Mouse (Mus musculus): ENCODE measurements around the gene Fpr3. TPM values are rescaled to one million over a fixed set of nuclear protein-coding genes. Genes with fewer than 3 reads are reported as not detected.
"Not testable (repeated sequence)": the region's sequence is repeated elsewhere in the genome, so short reads cannot be mapped to it uniquely, and the experiment has no call there.

Gene Fpr3
- polyA plus RNA-seq, 1 experiment = not detected

- DNase-seq = no peak
Measured at GRCm38 (mm10) chr17:17882672-17883071, 5.0 kb upstream of the Fpr3 start.

GRCm38 (mm10) chr17:17883840-17884239, 3.8 kb upstream of the Fpr3 start, which contains the start of gene Fpr1:
Gene Fpr1, minus strand, starts transcription at chr17:17883940.
- H3K4me1 ChIP-seq (ENCODE audit: control insufficient read depth, insufficient read depth, low read length) = no peaks in the 10 kb centered on the region
- WGBS = 57% methylated on average over 1 of the region's 1 CpGs
- H3K27me3 ChIP-seq (replicated peaks; ENCODE audit: control insufficient read depth, insufficient read depth, low read length) = no peaks in the 10 kb centered on the region
- DNase-seq = no peak
- no peak for TF ChIP-seq CTCF (conservative IDR thresholded peaks at IDR 0.05; ENCODE audit: insufficient read depth, insufficient read length, low read depth, low read length)
- TF ChIP-seq POLR2A (IDR thresholded peaks at IDR 0.05; ENCODE audit: low read depth, low read length) = no peak
- no peak within 1 kb of the TSS for H3K27ac ChIP-seq (ENCODE audit: insufficient read depth, low read depth, low read length)
- no peak within 1 kb of the TSS for H3K4me3 ChIP-seq (ENCODE audit: insufficient read depth, low read depth, low read length)
- no peaks in the 10 kb centered on the region for H3K36me3 ChIP-seq (ENCODE audit: control insufficient read depth, insufficient read depth, low read length)

More at GRCm38 (mm10) chr17:17882672-17883071, 5.0 kb upstream of the Fpr3 start:
- TF ChIP-seq POLR2A (IDR thresholded peaks at IDR 0.05; ENCODE audit: low read depth, low read length) = no peak
- TF ChIP-seq CTCF (conservative IDR thresholded peaks at IDR 0.05; ENCODE audit: insufficient read depth, insufficient read length, low read depth, low read length) = no peak
- Histone ChIP-seq H3K27ac (ENCODE audit: insufficient read depth, low read depth, low read length) (no peak overlapping the region), H3K4me3 (ENCODE audit: insufficient read depth, low read depth, low read length) (no peak overlapping the region), H3K4me1 (ENCODE audit: control insufficient read depth, insufficient read depth, low read length) (no peaks in the 10 kb centered on the region), H3K27me3 (replicated peaks; ENCODE audit: control insufficient read depth, insufficient read depth, low read length) (no peaks in the 10 kb centered on the region), H3K36me3 (ENCODE audit: control insufficient read depth, insufficient read depth, low read length) (no peaks in the 10 kb centered on the region)
- 69% methylated on average over 3 of the region's 3 CpGs for WGBS

- WGBS = 90% methylated on average over 2 of the region's 2 CpGs
- H3K36me3 ChIP-seq (ENCODE audit: control insufficient read depth, insufficient read depth, low read length) = no peaks in the 10 kb centered on the region
- TF ChIP-seq CTCF (conservative IDR thresholded peaks at IDR 0.05; ENCODE audit: insufficient read depth, insufficient read length, low read depth, low read length) (no peak), POLR2A (IDR thresholded peaks at IDR 0.05; ENCODE audit: low read depth, low read length) (no peak)
- H3K4me1 ChIP-seq (ENCODE audit: control insufficient read depth, insufficient read depth, low read length) = no peaks in the 10 kb centered on the region
- H3K27me3 ChIP-seq (replicated peaks; ENCODE audit: control insufficient read depth, insufficient read depth, low read length) = no peaks in the 10 kb centered on the region
- no peak overlapping the region for H3K4me3 ChIP-seq (ENCODE audit: insufficient read depth, low read depth, low read length)
- no peak for DNase-seq
- H3K27ac ChIP-seq (ENCODE audit: insufficient read depth, low read depth, low read length) = no peak overlapping the region
Measured at GRCm38 (mm10) chr17:17889732-17890425, 2.2 kb downstream of the Fpr3 start.

- Histone ChIP-seq H3K27me3 (replicated peaks; ENCODE audit: control insufficient read depth, insufficient read depth, low read length) (no peaks in the 10 kb centered on the region), H3K36me3 (ENCODE audit: control insufficient read depth, insufficient read depth, low read length) (no peaks in the 10 kb centered on the region), H3K4me1 (ENCODE audit: control insufficient read depth, insufficient read depth, low read length) (no peaks in the 10 kb centered on the region), H3K27ac (ENCODE audit: insufficient read depth, low read depth, low read length) (no peak overlapping the region), H3K4me3 (ENCODE audit: insufficient read depth, low read depth, low read length) (no peak overlapping the region)
- peak; percentile 64 for DNase-seq
- peak; percentile 25; the same call in 1 of the 2 replicates for TF ChIP-seq CTCF (conservative IDR thresholded peaks at IDR 0.05; ENCODE audit: insufficient read depth, insufficient read length, low read depth, low read length)
- no peak for TF ChIP-seq POLR2A (IDR thresholded peaks at IDR 0.05; ENCODE audit: low read depth, low read length)
- 2% methylated on average over 4 of the region's 4 CpGs for WGBS
Measured at GRCm38 (mm10) chr17:17896039-17896438, 8.4 kb downstream of the Fpr3 start.

GRCm38 (mm10) chr17:17899268-17899667, 11.6 kb downstream of the Fpr3 start:
- TF ChIP-seq CTCF (conservative IDR thresholded peaks at IDR 0.05; ENCODE audit: insufficient read depth, insufficient read length, low read depth, low read length) (no peak), POLR2A (IDR thresholded peaks at IDR 0.05; ENCODE audit: low read depth, low read length) (no peak)
- DNase-seq = no peak
- no peak overlapping the region for H3K4me3 ChIP-seq (ENCODE audit: insufficient read depth, low read depth, low read length)
- 71% methylated on average over 2 of the region's 2 CpGs for WGBS
- no peak overlapping the region for H3K27ac ChIP-seq (ENCODE audit: insufficient read depth, low read depth, low read length)
- no peaks in the 10 kb centered on the region for H3K4me1 ChIP-seq (ENCODE audit: control insufficient read depth, insufficient read depth, low read length)
- H3K27me3 ChIP-seq (replicated peaks; ENCODE audit: control insufficient read depth, insufficient read depth, low read length) = no peaks in the 10 kb centered on the region
- no peaks in the 10 kb centered on the region for H3K36me3 ChIP-seq (ENCODE audit: control insufficient read depth, insufficient read depth, low read length)

GRCm38 (mm10) chr17:17900768-17901167, 13.1 kb downstream of the Fpr3 start:
- no peak for TF ChIP-seq CTCF (conservative IDR thresholded peaks at IDR 0.05; ENCODE audit: insufficient read depth, insufficient read length, low read depth, low read length)
- TF ChIP-seq POLR2A (IDR thresholded peaks at IDR 0.05; ENCODE audit: low read depth, low read length) = no peak
- peak; percentile 2 for DNase-seq
- Histone ChIP-seq H3K36me3 (ENCODE audit: control insufficient read depth, insufficient read depth, low read length) (no peaks in the 10 kb centered on the region), H3K4me1 (ENCODE audit: control insufficient read depth, insufficient read depth, low read length) (no peaks in the 10 kb centered on the region), H3K27me3 (replicated peaks; ENCODE audit: control insufficient read depth, insufficient read depth, low read length) (no peaks in the 10 kb centered on the region), H3K4me3 (ENCODE audit: insufficient read depth, low read depth, low read length) (no peak overlapping the region), H3K27ac (ENCODE audit: insufficient read depth, low read depth, low read length) (no peak overlapping the region)
- 98% methylated on average over 1 of the region's 1 CpGs for WGBS

- Histone ChIP-seq H3K36me3 (ENCODE audit: control insufficient read depth, insufficient read depth, low read length) (no peaks in the 10 kb centered on the region), H3K4me1 (ENCODE audit: control insufficient read depth, insufficient read depth, low read length) (no peaks in the 10 kb centered on the region), H3K27ac (ENCODE audit: insufficient read depth, low read depth, low read length) (no peak overlapping the region), H3K4me3 (ENCODE audit: insufficient read depth, low read depth, low read length) (peak overlapping the region; percentile 59), H3K27me3 (replicated peaks; ENCODE audit: control insufficient read depth, insufficient read depth, low read length) (no peaks in the 10 kb centered on the region)
- no peak for TF ChIP-seq POLR2A (IDR thresholded peaks at IDR 0.05; ENCODE audit: low read depth, low read length)
- peak; percentile 83 for DNase-seq
- WGBS = 13% methylated on average over 51 of the region's 51 CpGs
Measured at GRCm38 (mm10) chr17:17909636-17910421, 22.2 kb downstream of the Fpr3 start.

GRCm38 (mm10) chr17:17912618-17913017, 25.0 kb downstream of the Fpr3 start:
- H3K36me3 ChIP-seq (ENCODE audit: control insufficient read depth, insufficient read depth, low read length); H3K27me3 ChIP-seq (replicated peaks; ENCODE audit: control insufficient read depth, insufficient read depth, low read length); H3K27ac ChIP-seq (ENCODE audit: insufficient read depth, low read depth, low read length); DNase-seq; H3K4me3 ChIP-seq (ENCODE audit: insufficient read depth, low read depth, low read length); H3K4me1 ChIP-seq (ENCODE audit: control insufficient read depth, insufficient read depth, low read length): not testable (repeated sequence)
- WGBS = 89% methylated on average over 8 of the region's 8 CpGs

Data from kidney, adult 2 months (tissue).